Mouse (Mus musculus) inflammation-experienced regulatory T-cells, adult 6 months (primary cell): ENCODE measurements around the gene Acy3. TPM values are rescaled to one million over a fixed set of nuclear protein-coding genes. Genes with fewer than 3 reads are reported as not detected.
"Not testable (repeated sequence)": the region's sequence is repeated elsewhere in the genome, so short reads cannot be mapped to it uniquely, and the experiment has no call there.

Experiments
- ATAC-seq: one replicate; pipeline ENCODE4 v1.8.0; 2017
- polyA plus RNA-seq, 3 experiments: library from polyadenylated mRNA; unstranded; fragments of 100-300 nt; shearing (Covaris generic); gene quantifications; one replicate each; pipeline ENCODE4 v1.2.1; 2017

Gene Acy3
- 1 to 10 TPM in 2 of 3 experiments, under 1 TPM in 1; 0.73 to 2.3 (median 2.2) TPM for polyA plus RNA-seq

GRCm38 (mm10) chr19:3986334-3986733 is at the start of gene Acy3:
Gene Acy3, plus strand, starts transcription at chr19:3986570.
- ATAC-seq, result no peak

- ATAC-seq, result no peak
Measured at GRCm38 (mm10) chr19:3942315-3942714, 44.1 kb upstream of the Acy3 start.

- peak; percentile 71 for ATAC-seq
Measured at GRCm38 (mm10) chr19:3942986-3943735, 43.2 kb upstream of the Acy3 start.

GRCm38 (mm10) chr19:3945872-3946564 is 40.4 kb upstream of the Acy3 start:
- no peak for ATAC-seq

- peak; percentile 43 for ATAC-seq
Measured at GRCm38 (mm10) chr19:3946715-3947114, 39.7 kb upstream of the Acy3 start.

- no peak for ATAC-seq
Measured at GRCm38 (mm10) chr19:3947813-3948212, 38.6 kb upstream of the Acy3 start.

GRCm38 (mm10) chr19:3948546-3948945 is 37.8 kb upstream of the Acy3 start:
- ATAC-seq, result no peak

GRCm38 (mm10) chr19:3950331-3950730 is 36.0 kb upstream of the Acy3 start:
- ATAC-seq, result no peak

GRCm38 (mm10) chr19:3951461-3951860 is 34.9 kb upstream of the Acy3 start:
- ATAC-seq, result no peak

GRCm38 (mm10) chr19:3952099-3952498 is 34.3 kb upstream of the Acy3 start:
- ATAC-seq, result no peak

GRCm38 (mm10) chr19:3955033-3955432 is 31.3 kb upstream of the Acy3 start:
- no peak for ATAC-seq

- no peak for ATAC-seq
Measured at GRCm38 (mm10) chr19:3955804-3956203, 30.6 kb upstream of the Acy3 start.

- not testable (repeated sequence) for ATAC-seq
Measured at GRCm38 (mm10) chr19:3957296-3958036, 28.9 kb upstream of the Acy3 start.

GRCm38 (mm10) chr19:3958470-3958869 is 27.9 kb upstream of the Acy3 start, which contains the start of gene Aldh3b3:
Gene Aldh3b3, plus strand, starts transcription at chr19:3958645.
- no peak for ATAC-seq

GRCm38 (mm10) chr19:3959030-3959429 is 27.3 kb upstream of the Acy3 start:
- no peak for ATAC-seq

- no peak for ATAC-seq
Measured at GRCm38 (mm10) chr19:3960211-3960610, 26.2 kb upstream of the Acy3 start.

- not testable (repeated sequence) for ATAC-seq
Measured at GRCm38 (mm10) chr19:3961805-3962204, 24.6 kb upstream of the Acy3 start.

GRCm38 (mm10) chr19:3962469-3962868 is 23.9 kb upstream of the Acy3 start:
- ATAC-seq, result no peak

GRCm38 (mm10) chr19:3964030-3964429 is 22.3 kb upstream of the Acy3 start:
- ATAC-seq, result no peak

- ATAC-seq, result no peak
Measured at GRCm38 (mm10) chr19:3966330-3967075, 19.9 kb upstream of the Acy3 start.

- no peak for ATAC-seq
Measured at GRCm38 (mm10) chr19:3967258-3967657, 19.1 kb upstream of the Acy3 start.

GRCm38 (mm10) chr19:3972229-3972628 is 14.1 kb upstream of the Acy3 start, which contains the start of gene Aldh3b2:
Gene Aldh3b2, plus strand, starts transcription at chr19:3972328.
- ATAC-seq, result no peak
